Mouse (Mus musculus): ENCODE measurements at regions not wholly inside any gene's neighbourhood (a gene's known extent, or its start where the extent isn't known, plus 50 kb on each side); places are given as distances from the start of the nearest gene placed in this dataset.
A peak's percentile ranks its signal among the peaks of the same experiment; 100 is the strongest.

GRCm38 (mm10) chr3:144367766-144368116 is 162.7 kb upstream of the Lmo4 start:
- Histone ChIP-seq H3K4me1 (ENCODE audit: control insufficient read depth, insufficient read depth, low read length) (no peaks in the 10 kb centered on the region), H3K27me3 (ENCODE audit: control insufficient read depth, insufficient read depth, low read length) (no peaks in the 10 kb centered on the region), H3K36me3 (ENCODE audit: control insufficient read depth, insufficient read depth, low read length) (no peaks in the 10 kb centered on the region), H3K9ac (ENCODE audit: low read depth, low read length) (no peak overlapping the region), H3K27ac (no peak overlapping the region), H3K79me2 (replicated peaks; ENCODE audit: control insufficient read depth, insufficient read depth, low read length) (no peaks in the 10 kb centered on the region), H3K4me3 (no peak overlapping the region)
- intact Hi-C loops (cut with DNase I): no loop called here
- TF ChIP-seq CTCF (IDR thresholded peaks at IDR 0.05): no peak
- no peak for TF ChIP-seq POLR2A (IDR thresholded peaks at IDR 0.05; ENCODE audit: insufficient read depth, low read depth, low read length)
- no peak for TF ChIP-seq EP300 (IDR thresholded peaks at IDR 0.05; ENCODE audit: insufficient read depth, low read depth, low read length)
- 31% methylated on average over 7 of the region's 7 CpGs for WGBS
- no peak for DNase-seq

- Histone ChIP-seq H3K79me2 (replicated peaks; ENCODE audit: control insufficient read depth, insufficient read depth, low read length) (no peaks in the 10 kb centered on the region), H3K9ac (ENCODE audit: low read depth, low read length) (no peak overlapping the region), H3K4me3 (no peak overlapping the region), H3K36me3 (ENCODE audit: control insufficient read depth, insufficient read depth, low read length) (no peaks in the 10 kb centered on the region), H3K27ac (no peak overlapping the region), H3K27me3 (ENCODE audit: control insufficient read depth, insufficient read depth, low read length) (no peaks in the 10 kb centered on the region), H3K4me1 (ENCODE audit: control insufficient read depth, insufficient read depth, low read length) (no peaks in the 10 kb centered on the region)
- TF ChIP-seq CTCF (IDR thresholded peaks at IDR 0.05) (peak; percentile 46), EP300 (IDR thresholded peaks at IDR 0.05; ENCODE audit: insufficient read depth, low read depth, low read length) (no peak), POLR2A (IDR thresholded peaks at IDR 0.05; ENCODE audit: insufficient read depth, low read depth, low read length) (no peak)
- 51% methylated on average over 22 of the region's 22 CpGs for WGBS
- intact Hi-C loops (cut with DNase I): no loop called here
- no peak for DNase-seq
Observed at GRCm38 (mm10) chr3:144366976-144367765, 162.2 kb upstream of the Lmo4 start.

- H3K36me3 ChIP-seq (ENCODE audit: control insufficient read depth, insufficient read depth, low read length): no peaks in the 10 kb centered on the region
- no peaks in the 10 kb centered on the region for H3K27me3 ChIP-seq (ENCODE audit: control insufficient read depth, insufficient read depth, low read length)
- H3K4me1 ChIP-seq (ENCODE audit: control insufficient read depth, insufficient read depth, low read length): no peaks in the 10 kb centered on the region
- TF ChIP-seq POLR2A (IDR thresholded peaks at IDR 0.05; ENCODE audit: insufficient read depth, low read depth, low read length): no peak
- no peak for TF ChIP-seq EP300 (IDR thresholded peaks at IDR 0.05; ENCODE audit: insufficient read depth, low read depth, low read length)
- TF ChIP-seq CTCF (IDR thresholded peaks at IDR 0.05): no peak
- H3K79me2 ChIP-seq (replicated peaks; ENCODE audit: control insufficient read depth, insufficient read depth, low read length): no peaks in the 10 kb centered on the region
- DNase-seq: no peak
- intact Hi-C loops (cut with DNase I): no loop called here
- no peak overlapping the region for H3K4me3 ChIP-seq
- no peak overlapping the region for H3K9ac ChIP-seq (ENCODE audit: low read depth, low read length)
- no peak overlapping the region for H3K27ac ChIP-seq
- 81% methylated on average over 4 of the region's 4 CpGs for WGBS
Observed at GRCm38 (mm10) chr3:144365894-144366293, 160.9 kb upstream of the Lmo4 start.

GRCm38 (mm10) chr3:144362472-144362871 is 157.5 kb upstream of the Lmo4 start:
- Histone ChIP-seq H3K27me3 (ENCODE audit: control insufficient read depth, insufficient read depth, low read length) (no peaks in the 10 kb centered on the region), H3K27ac (no peak overlapping the region), H3K4me3 (no peak overlapping the region), H3K9ac (ENCODE audit: low read depth, low read length) (no peak overlapping the region), H3K4me1 (ENCODE audit: control insufficient read depth, insufficient read depth, low read length) (no peaks in the 10 kb centered on the region), H3K36me3 (ENCODE audit: control insufficient read depth, insufficient read depth, low read length) (no peaks in the 10 kb centered on the region), H3K79me2 (replicated peaks; ENCODE audit: control insufficient read depth, insufficient read depth, low read length) (no peaks in the 10 kb centered on the region)
- intact Hi-C loops (cut with DNase I): loop anchor here (1.0 kb wide), 1 partner anchor 37 kb away; no protein-coding TSS in a partner anchor
- TF ChIP-seq POLR2A (IDR thresholded peaks at IDR 0.05; ENCODE audit: insufficient read depth, low read depth, low read length) (no peak), CTCF (IDR thresholded peaks at IDR 0.05) (peak; percentile 64), EP300 (IDR thresholded peaks at IDR 0.05; ENCODE audit: insufficient read depth, low read depth, low read length) (no peak)
- DNase-seq: peak; percentile 28 to 49
- 62% methylated on average over 10 of the region's 10 CpGs for WGBS

GRCm38 (mm10) chr3:144361203-144361978 is 156.4 kb upstream of the Lmo4 start:
- Histone ChIP-seq H3K79me2 (replicated peaks; ENCODE audit: control insufficient read depth, insufficient read depth, low read length) (no peaks in the 10 kb centered on the region), H3K4me3 (no peak overlapping the region), H3K36me3 (ENCODE audit: control insufficient read depth, insufficient read depth, low read length) (no peaks in the 10 kb centered on the region), H3K27ac (no peak overlapping the region), H3K27me3 (ENCODE audit: control insufficient read depth, insufficient read depth, low read length) (no peaks in the 10 kb centered on the region), H3K9ac (ENCODE audit: low read depth, low read length) (no peak overlapping the region), H3K4me1 (ENCODE audit: control insufficient read depth, insufficient read depth, low read length) (no peaks in the 10 kb centered on the region)
- 77% methylated on average over 4 of the region's 4 CpGs for WGBS
- TF ChIP-seq EP300 (IDR thresholded peaks at IDR 0.05; ENCODE audit: insufficient read depth, low read depth, low read length) (no peak), CTCF (IDR thresholded peaks at IDR 0.05) (no peak), POLR2A (IDR thresholded peaks at IDR 0.05; ENCODE audit: insufficient read depth, low read depth, low read length) (no peak)
- DNase-seq: no peak
- intact Hi-C loops (cut with DNase I): no loop called here

- DNase-seq: no peak
- no peak overlapping the region for H3K4me3 ChIP-seq
- H3K27me3 ChIP-seq (ENCODE audit: control insufficient read depth, insufficient read depth, low read length): no peaks in the 10 kb centered on the region
- H3K4me1 ChIP-seq (ENCODE audit: control insufficient read depth, insufficient read depth, low read length): no peaks in the 10 kb centered on the region
- WGBS: 76% methylated on average over 11 of the region's 11 CpGs
- TF ChIP-seq EP300 (IDR thresholded peaks at IDR 0.05; ENCODE audit: insufficient read depth, low read depth, low read length) (no peak), CTCF (IDR thresholded peaks at IDR 0.05) (no peak), POLR2A (IDR thresholded peaks at IDR 0.05; ENCODE audit: insufficient read depth, low read depth, low read length) (no peak)
- no peaks in the 10 kb centered on the region for H3K36me3 ChIP-seq (ENCODE audit: control insufficient read depth, insufficient read depth, low read length)
- no peak overlapping the region for H3K9ac ChIP-seq (ENCODE audit: low read depth, low read length)
- intact Hi-C loops (cut with DNase I): no loop called here
- H3K79me2 ChIP-seq (replicated peaks; ENCODE audit: control insufficient read depth, insufficient read depth, low read length): no peaks in the 10 kb centered on the region
- no peak overlapping the region for H3K27ac ChIP-seq
Observed at GRCm38 (mm10) chr3:144356948-144357295, 151.9 kb upstream of the Lmo4 start.
